Mouse (Mus musculus): ENCODE measurements around the gene Slc22a1. TPM values are rescaled to one million over a fixed set of nuclear protein-coding genes. Genes with fewer than 3 reads are reported as not detected.

The Slc22a1 gene
- polyA plus RNA-seq, 1 experiment from 2014 or later, result not detected

DNA sequence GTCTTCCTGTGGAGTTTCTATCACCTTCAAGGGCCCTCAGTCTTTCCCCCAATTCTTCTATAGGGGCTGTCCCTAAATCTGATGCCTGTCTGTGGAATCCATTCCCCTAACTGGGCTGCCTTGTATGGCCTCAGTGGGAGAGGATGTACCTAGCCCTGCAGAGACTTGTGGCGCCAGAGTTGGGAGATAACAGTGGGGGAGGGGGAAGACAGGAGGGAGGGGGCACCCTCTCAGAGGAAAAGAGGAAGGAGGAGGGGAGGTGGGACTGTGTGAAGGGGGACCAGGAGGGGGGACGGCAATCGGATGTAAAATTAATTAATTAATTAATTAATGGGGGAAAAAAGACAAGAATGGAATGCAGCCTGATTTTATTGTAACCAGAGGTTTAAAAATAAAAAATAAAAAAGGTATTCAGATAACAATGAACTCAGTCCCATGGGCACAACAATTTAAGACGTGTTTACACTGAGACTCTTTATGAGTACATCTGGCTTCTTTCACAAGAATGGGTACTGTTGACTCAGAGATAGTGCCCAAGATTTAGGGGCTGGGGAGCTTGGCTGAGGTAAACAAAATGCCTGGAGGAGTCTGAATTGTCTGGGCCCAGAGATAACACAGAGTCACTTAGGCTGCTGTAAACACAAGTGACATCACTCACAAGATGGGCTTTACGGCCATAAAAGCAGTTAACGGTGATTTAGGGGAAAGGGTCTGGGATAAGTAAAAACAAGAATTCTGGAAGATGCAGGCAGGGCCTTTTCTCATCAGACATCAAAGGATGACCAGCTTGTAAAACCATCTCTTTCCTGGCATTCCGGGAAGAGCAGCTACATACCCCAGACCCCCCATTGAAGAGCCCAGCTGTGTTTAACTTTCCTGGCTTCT, 6.9 kb downstream of the Slc22a1 start:
- ATAC-seq, result no peak

DNA sequence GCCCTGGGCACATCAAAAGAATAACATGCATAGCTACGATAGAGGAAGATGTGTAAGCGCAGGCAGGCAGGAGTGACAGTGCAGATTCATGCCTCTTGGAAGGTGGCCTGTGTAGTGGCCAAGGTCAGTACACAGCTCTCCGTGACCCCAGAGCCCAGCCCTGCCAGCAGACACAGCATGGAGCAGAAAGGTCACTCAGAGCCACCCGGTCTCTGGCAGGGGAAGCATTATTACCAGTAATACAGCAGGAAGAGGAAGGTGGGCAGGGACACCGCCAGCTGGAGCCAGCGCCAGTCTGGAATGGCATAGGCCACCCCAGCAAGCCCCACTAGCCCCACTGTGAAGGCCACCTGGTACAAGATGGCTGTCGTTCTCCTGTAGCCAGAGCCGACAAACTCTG, 11.5 kb downstream of the Slc22a1 start:
- DNase-seq (ENCODE audit: low read depth, low spot score) (no peak), ATAC-seq (no peak)
- ChIA-PET POLR2A (no interaction called here), CTCF (no interaction called here)
- in situ Hi-C loops (cut with MboI; ENCODE audit: low pct_unique_long_range_greater_than_20kb), result no loop called here
- TF ChIP-seq CTCF (IDR thresholded peaks at IDR 0.05), result no peak
- peaks cover 5% of the 10 kb centered on the region for H3K27me3 ChIP-seq

More for the DNA sequence above, 6.9 kb downstream of the Slc22a1 start:
- DNase-seq (ENCODE audit: low read depth, low spot score), result no peak
- POLR2A ChIA-PET, result interaction anchor here (0.6 kb wide), 1 partner anchor 415 kb away, joined by 4 read pairs; no protein-coding TSS in a partner anchor
- H3K27me3 ChIP-seq, result no peaks in the 10 kb centered on the region
- in situ Hi-C loops (cut with MboI; ENCODE audit: low pct_unique_long_range_greater_than_20kb), result no loop called here
- TF ChIP-seq CTCF (IDR thresholded peaks at IDR 0.05), result no peak
- CTCF ChIA-PET, result interaction anchor here (0.7 kb wide), 1 partner anchor 141 kb away, joined by 3 read pairs; no protein-coding TSS in a partner anchor

DNA sequence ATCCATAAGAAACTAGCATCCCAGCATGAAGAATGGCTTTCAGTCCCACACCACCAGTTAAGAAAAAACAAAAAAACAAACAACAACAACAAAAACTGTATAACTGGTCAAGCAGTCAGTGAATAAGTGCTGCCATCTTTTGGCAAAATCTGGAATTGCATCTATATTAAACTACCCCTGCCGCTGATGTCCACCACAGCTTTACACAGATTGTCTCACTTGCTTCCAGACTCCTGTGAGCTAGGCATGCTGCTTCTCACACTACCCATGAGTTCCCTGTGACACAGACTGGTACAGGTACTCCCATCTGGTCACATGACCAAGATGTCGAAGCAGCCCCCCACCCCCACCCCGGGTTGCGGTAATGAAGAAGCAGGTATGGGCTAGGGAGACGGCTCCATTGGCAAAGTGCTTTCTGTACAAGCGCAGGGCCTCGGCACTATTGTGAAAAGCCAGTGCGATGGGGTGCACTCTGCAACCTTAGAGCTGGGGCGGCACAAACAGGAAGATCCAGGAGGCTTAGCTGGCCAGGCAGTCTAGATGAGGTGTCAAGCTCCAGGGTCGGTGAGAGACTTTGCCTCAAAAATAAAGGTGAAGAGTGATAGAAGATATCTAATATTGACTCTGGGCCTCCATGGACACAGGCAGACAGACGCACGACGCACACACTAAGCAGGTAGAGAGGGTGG, 14.9 kb downstream of the Slc22a1 start:
- DNase-seq (ENCODE audit: low read depth, low spot score), result no peak
- no peak for ATAC-seq
- in situ Hi-C loops (cut with MboI; ENCODE audit: low pct_unique_long_range_greater_than_20kb), result no loop called here
- H3K27me3 ChIP-seq, result peaks cover 5% of the 10 kb centered on the region
- ChIA-PET POLR2A (no interaction called here), CTCF (interaction anchor here (0.8 to 1.4 kb wide), 9 partner anchors 13 to 149 kb away, joined by 3 to 6 read pairs (median 3); no protein-coding TSS in a partner anchor)
- peak; percentile 81 for TF ChIP-seq CTCF (IDR thresholded peaks at IDR 0.05)

DNA sequence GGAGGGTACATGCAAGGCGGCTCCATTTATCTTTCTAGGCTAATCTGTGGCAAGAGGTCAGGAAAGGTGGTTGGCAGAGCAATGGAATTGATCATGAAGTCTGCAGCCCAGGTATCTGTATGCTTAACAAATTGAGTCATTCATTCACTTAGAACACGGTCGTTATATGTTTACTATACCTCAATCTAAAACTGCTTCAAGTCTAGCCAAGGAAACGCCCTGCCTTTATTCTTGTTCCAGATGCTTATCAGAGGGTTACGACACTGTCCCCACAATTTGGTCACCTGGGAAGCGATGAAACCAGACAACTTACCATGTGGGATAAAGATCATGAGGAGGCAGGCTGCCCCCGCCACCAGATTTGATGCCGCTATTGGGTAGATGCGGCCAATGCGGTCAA, 16.4 kb downstream of the Slc22a1 start:
- POLR2A ChIA-PET, result no interaction called here
- CTCF ChIA-PET, result no interaction called here
- ATAC-seq, result no peak
- no peak for DNase-seq (ENCODE audit: low read depth, low spot score)
- peaks cover 5% of the 10 kb centered on the region for H3K27me3 ChIP-seq
- in situ Hi-C loops (cut with MboI; ENCODE audit: low pct_unique_long_range_greater_than_20kb), result loop anchor here (5.0 kb wide), 2 partner anchors 122 to 242 kb away; no protein-coding TSS in a partner anchor
- no peak for TF ChIP-seq CTCF (IDR thresholded peaks at IDR 0.05)

DNA sequence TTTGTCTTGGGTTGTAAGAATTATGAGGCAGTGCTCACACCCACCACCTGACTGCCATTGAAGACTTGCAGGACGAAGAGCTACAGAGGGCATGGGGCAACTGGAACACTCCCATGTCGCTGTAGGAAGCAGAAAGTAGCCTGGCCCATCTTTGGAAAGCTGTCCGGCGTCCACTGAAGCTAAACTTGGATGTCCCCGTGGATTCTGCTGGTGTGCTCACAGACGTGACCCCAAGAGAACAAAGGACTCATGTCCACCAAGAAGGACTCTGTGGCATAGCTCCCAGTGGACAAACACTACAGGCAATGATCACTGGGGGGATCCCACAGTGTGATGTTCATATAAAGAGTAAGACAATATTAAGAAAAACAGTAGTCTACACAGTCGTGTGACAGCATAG, 16.8 kb downstream of the Slc22a1 start:
- no peak for ATAC-seq
- no peak for TF ChIP-seq CTCF (IDR thresholded peaks at IDR 0.05)

DNA sequence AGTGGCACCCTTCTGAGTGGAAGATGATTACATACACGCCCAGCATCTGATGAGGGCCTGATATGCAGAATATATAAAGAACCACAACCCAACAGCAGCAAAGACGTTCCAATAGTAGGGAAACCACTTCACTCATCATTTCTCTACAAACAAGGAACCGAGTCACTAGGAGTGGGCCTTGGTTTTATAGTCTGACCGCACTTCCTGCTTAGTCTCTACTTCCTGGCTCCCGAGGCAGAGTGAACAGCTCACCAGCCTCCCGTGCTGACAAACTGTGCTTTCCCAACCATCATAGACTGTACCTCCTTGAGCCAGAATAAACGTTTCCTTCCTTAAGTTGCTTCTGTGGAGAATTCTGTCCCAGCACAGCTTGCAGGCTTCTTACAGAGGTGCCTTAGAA, 19.8 kb downstream of the Slc22a1 start:
- no peak for ATAC-seq
- peaks cover 9% of the 10 kb centered on the region for H3K27me3 ChIP-seq
- CTCF ChIA-PET, result no interaction called here
- no peak for TF ChIP-seq CTCF (IDR thresholded peaks at IDR 0.05)
- no peak for DNase-seq (ENCODE audit: low read depth, low spot score)
- POLR2A ChIA-PET, result no interaction called here
- in situ Hi-C loops (cut with MboI; ENCODE audit: low pct_unique_long_range_greater_than_20kb), result loop anchor here (5.0 kb wide), 2 partner anchors 119 to 239 kb away; no protein-coding TSS in a partner anchor

More for the DNA sequence above, 16.8 kb downstream of the Slc22a1 start:
- DNase-seq (ENCODE audit: low read depth, low spot score), result no peak
- in situ Hi-C loops (cut with MboI; ENCODE audit: low pct_unique_long_range_greater_than_20kb), result loop anchor here (5.0 kb wide), 2 partner anchors 121 to 241 kb away; no protein-coding TSS in a partner anchor
- ChIA-PET CTCF (no interaction called here), POLR2A (no interaction called here)
- peaks cover 5% of the 10 kb centered on the region for H3K27me3 ChIP-seq

DNA sequence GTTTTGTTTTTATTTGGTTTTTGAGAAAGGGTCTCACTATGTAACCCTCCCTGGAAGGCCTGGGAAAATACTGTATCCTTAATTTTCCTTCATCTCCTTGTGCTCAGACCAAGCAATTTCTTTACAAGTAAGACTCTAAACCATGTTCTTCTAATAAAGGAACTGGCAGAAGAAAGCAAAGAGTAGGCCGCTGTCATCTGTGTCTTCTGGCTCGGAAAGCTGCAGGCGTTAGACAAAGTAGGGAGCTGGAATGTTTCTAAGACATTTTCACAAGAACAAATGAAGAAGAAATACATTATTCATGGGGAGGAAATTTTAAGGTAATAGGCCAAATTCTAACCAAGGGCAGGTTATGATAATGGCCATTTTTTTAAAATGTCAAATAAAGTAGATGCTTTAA, 21.6 kb downstream of the Slc22a1 start:
- ATAC-seq (no peak), DNase-seq (ENCODE audit: low read depth, low spot score) (no peak)
- peaks cover 9% of the 10 kb centered on the region for H3K27me3 ChIP-seq
- TF ChIP-seq CTCF (IDR thresholded peaks at IDR 0.05), result no peak
- POLR2A ChIA-PET, result no interaction called here
- in situ Hi-C loops (cut with MboI; ENCODE audit: low pct_unique_long_range_greater_than_20kb), result no loop called here
- CTCF ChIA-PET, result no interaction called here

DNA sequence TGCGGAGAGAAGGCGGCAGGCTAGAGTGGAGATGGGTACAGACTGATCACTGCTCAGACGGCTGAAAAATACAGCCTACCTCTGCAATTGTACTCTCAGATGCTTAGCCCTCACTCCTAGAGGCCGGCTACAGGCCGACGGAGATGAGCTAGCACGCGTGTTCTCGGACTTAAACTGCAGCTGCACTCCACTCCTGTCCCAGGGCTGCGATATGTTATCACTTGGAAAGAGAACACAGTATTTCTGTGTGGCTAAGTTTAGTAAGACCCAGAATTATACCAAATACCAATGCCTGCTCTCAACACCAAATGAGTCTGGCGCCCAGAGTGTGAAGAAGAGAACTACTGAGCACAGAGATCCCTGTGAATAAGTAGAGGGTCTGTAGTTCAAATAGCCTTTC, 23.0 kb downstream of the Slc22a1 start:
- TF ChIP-seq CTCF (IDR thresholded peaks at IDR 0.05), result no peak
- DNase-seq (ENCODE audit: low read depth, low spot score) (no peak), ATAC-seq (no peak)
- CTCF ChIA-PET, result no interaction called here
- H3K27me3 ChIP-seq, result peaks cover 17% of the 10 kb centered on the region
- in situ Hi-C loops (cut with MboI; ENCODE audit: low pct_unique_long_range_greater_than_20kb), result no loop called here
- POLR2A ChIA-PET, result no interaction called here

DNA sequence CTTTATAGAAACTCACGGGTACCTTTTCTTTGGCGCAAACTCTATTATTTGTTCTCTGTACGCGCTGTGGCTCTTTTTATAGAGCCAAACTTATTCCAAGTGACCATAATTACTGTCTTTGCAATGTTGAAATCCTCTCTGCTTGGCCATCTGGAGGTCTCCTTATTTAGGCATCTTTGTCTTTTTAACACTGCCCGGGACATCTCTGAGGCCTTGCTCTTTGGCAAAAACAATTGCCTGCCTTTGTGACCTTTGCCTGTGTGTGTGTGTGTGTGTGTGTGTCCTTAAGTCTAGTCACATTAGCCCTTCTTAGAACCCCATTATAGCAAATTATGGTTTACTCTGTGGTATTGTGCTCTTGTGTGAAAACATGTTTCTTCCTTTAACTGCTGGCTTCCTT, 30.2 kb downstream of the Slc22a1 start:
- ChIA-PET CTCF (no interaction called here), POLR2A (no interaction called here)
- H3K27me3 ChIP-seq, result peaks cover 16% of the 10 kb centered on the region
- ATAC-seq, result no peak
- no peak for DNase-seq (ENCODE audit: low read depth, low spot score)
- TF ChIP-seq CTCF (IDR thresholded peaks at IDR 0.05), result no peak
- in situ Hi-C loops (cut with MboI; ENCODE audit: low pct_unique_long_range_greater_than_20kb), result no loop called here

DNA sequence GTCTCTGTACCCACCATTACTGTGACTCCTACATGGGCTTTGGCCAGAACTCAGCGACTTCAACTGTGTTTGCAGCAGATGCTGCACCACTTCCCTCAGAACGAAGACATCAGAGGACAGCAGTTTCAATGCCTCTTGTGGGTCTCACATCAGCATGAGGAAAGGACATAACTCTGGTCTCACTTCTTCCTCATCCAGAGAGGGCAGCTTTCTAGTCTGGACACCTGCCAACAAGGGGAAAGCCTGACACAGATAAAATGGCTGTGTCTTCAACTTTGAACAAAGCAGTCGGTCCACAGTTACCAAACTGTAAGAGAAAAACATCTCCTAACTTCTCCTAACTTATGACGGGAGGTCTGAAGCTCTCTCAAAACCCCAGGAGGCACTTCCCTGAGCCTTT, 34.5 kb downstream of the Slc22a1 start:
- no peak for DNase-seq (ENCODE audit: low read depth, low spot score)
- TF ChIP-seq CTCF (IDR thresholded peaks at IDR 0.05), result no peak
- peaks cover 19% of the 10 kb centered on the region for H3K27me3 ChIP-seq
- POLR2A ChIA-PET, result no interaction called here
- CTCF ChIA-PET, result no interaction called here
- ATAC-seq, result no peak
- in situ Hi-C loops (cut with MboI; ENCODE audit: low pct_unique_long_range_greater_than_20kb), result no loop called here

DNA sequence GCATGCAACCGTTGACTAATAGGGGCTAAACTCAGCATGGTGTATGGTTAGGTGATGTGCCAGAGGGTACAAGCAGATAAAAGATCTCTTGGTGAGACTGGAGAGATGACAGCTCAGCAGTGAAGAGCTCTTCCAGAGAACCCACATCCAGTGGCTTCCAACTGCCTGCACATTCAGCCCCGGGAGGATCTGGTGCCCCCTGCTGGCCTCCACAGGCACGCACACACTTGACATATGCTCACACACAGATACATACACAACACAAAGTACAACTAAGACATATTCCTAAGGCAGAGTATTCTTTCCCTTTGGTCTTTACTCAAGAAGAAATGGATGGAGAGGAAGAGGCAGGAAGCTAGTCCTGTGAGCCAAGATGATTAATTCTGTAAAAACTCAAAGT, 36.0 kb downstream of the Slc22a1 start:
- POLR2A ChIA-PET, result no interaction called here
- ATAC-seq (no peak), DNase-seq (ENCODE audit: low read depth, low spot score) (no peak)
- peaks cover 19% of the 10 kb centered on the region for H3K27me3 ChIP-seq
- in situ Hi-C loops (cut with MboI; ENCODE audit: low pct_unique_long_range_greater_than_20kb), result no loop called here
- peak; percentile 27 for TF ChIP-seq CTCF (IDR thresholded peaks at IDR 0.05)
- CTCF ChIA-PET, result no interaction called here

All from Patski (cell line).